Mouse (Mus musculus) WW6 (cell line): ENCODE results near the gene Ctps2.
"Not testable (repeated sequence)": the region's sequence is repeated elsewhere in the genome, so short reads cannot be mapped to it uniquely, and the experiment has no call there.

Experiments
- DNase-seq: peaks from one replicate; pipeline ENCODE4 v3.0.0-alpha.2; 2013; ENCODE audit warnings: low read depth, low spot score

The Ctps2 gene

GRCm38 (mm10) chrX:162900938-162901337 is at the start of gene Ctps2:
Ctps2 (plus strand) TSS chrX:162901238.
- no peak for DNase-seq

- DNase-seq, result no peak
These were observed 32.6 kb upstream of the Ctps2 start for GRCm38 (mm10) chrX:162868294-162868965.

DNA sequence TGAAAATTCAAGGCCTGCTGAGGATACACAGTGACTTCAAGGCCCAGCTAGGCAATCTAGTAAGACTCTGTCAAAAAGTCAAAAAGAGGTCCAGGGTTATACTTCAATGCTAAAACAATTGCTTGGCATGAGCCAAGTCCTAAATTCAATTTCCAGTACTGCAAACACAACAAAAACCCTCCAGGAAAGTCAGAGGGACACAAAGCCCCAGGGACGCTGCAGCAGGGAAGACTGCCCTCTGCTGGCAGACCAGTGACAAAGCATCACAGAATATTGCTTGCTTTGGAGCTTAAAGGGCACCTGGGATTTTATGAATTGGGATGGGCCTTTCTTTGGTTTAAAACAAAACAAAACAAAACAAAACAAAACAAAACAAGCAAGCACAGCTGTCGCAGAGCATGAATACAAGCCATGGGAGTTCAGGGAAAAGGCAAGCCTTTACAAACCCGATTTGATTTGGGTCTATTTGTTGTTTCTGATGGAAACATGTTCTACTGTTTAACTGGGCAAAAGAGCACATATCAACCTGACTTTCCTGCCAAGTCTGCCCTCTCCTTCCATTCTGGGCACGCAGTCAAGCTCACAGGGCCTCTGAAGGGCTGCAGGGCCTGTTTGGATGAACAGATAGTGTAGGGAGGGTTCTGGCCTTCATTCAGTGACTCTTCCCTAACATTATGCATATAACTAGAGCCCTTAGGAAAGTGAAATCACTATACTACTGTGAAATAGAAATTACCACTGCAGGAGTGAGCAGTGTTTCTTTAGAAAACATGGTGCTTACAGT is 29.1 kb upstream of the Ctps2 start:
- DNase-seq, result no peak

DNA sequence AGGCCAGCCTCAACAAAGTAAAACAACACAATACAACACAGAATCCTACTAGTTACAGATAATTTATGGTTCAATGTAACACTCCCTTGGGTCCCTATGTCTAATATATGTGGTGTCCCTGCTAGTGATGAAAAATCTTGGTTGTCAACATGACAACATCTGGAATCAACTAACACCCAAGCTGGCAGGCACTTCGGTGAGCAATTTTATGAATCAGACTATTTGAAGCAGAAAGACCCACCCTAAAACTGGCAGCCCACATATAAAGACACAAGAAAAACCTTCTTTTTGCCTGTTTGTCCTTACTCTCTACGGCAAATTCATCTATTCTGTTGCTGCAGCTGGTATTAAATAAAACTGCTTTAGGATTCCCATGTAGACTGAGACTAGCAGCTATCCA is 27.3 kb upstream of the Ctps2 start:
- DNase-seq, result no peak

DNA sequence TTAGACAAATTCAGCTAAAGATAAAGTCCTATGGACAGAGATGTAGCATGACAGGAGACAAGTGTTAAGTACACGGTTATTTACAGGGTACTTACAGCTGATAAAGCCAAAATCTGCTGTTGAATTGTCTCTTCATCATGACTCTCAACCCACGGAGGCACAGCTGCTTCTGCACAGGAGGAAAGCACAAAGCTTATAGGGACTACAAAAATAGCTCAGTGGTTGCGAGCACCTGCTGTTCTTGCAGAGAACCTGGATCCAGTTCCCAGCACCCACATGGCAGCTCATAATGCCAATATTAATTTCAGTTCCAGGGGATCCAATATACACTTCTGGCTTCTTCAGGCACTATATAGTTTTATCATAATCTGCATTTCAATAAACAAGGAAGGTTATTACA is 22.8 kb upstream of the Ctps2 start:
- DNase-seq, result no peak

- DNase-seq, result no peak
These were observed 13.0 kb upstream of the Ctps2 start, which contains the start of gene Syap1 for GRCm38 (mm10) chrX:162887931-162888511. Syap1 (minus strand) TSS chrX:162888447.

- DNase-seq, result not testable (repeated sequence)
These were observed 12.3 kb upstream of the Ctps2 start for GRCm38 (mm10) chrX:162888575-162889223.

DNA sequence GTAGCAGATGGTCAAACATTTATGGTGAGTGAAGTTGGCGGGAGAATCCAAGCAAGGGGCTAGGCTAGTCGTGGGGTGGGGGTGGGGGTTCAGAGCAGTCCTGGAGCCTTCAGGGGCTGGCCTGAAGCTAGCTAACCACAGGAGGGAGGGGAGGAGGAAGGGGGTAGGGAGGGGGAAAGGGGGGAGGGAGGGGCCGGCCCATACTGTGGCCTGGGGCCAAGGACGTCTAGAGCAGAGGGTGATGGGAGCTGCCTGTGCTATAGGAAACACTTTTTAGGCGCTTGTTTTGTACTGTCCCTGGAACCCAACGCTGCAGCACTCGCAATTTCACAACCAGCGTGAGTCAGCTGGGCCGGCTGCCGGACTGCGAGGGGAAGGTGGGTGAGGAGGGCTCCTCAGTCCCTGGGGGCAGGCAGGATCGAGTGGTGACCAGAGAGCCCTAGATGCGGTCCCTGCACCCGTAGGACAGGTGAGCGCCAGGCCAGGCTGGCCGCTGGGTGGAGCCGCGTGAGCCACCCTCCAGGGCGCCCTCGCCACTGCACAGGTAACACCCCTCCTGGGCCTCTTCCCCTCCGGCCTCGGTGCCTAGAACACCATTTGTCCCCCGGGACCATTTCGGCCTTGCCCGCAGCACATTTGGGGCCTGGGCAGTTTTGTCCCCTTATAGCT is 467 bp downstream of the Ctps2 start:
- no peak for DNase-seq

- no peak for DNase-seq
These were observed 1.1 kb downstream of the Ctps2 start for GRCm38 (mm10) chrX:162902040-162902734.

DNA sequence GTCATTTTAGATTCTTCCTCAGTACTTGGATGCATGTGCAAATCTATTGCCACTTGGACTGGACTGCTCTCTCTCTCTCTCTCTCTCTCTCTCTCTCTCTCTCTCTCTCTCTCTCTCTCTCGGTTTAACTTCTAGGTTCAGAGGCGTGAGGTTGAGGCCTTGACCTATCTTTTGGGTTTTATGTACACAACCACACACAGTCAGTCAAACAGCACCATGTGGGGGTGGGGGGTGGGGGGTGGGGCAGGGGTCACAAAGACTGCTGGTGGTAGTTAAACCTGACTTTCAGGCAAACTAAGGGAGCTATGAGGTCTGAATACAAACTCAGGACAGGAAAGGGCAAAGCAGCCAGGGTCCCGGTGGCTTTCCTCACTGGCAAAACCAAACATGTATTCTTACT is 6.5 kb downstream of the Ctps2 start:
- no peak for DNase-seq

GRCm38 (mm10) chrX:162913651-162914050 is 12.6 kb downstream of the Ctps2 start:
- no peak for DNase-seq

DNA sequence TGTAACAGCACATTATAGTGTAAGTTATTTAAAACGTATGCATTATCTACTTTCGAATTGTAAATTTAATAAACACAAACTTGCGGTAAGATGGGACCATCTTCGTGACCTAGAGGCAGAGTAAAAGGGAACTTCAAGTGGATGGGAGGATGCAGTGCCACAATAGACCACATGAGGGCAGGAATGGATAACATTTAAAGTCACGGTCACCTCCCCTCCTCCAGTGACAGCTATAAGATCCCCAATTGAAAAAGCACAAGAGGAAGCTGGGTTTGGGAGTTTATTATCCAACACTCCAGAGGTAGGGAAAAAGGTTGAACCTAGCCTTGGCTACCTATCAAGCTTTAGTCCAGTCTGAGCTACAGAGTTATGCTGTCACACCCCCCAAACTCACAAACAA is 14.7 kb downstream of the Ctps2 start:
- DNase-seq, result no peak

DNA sequence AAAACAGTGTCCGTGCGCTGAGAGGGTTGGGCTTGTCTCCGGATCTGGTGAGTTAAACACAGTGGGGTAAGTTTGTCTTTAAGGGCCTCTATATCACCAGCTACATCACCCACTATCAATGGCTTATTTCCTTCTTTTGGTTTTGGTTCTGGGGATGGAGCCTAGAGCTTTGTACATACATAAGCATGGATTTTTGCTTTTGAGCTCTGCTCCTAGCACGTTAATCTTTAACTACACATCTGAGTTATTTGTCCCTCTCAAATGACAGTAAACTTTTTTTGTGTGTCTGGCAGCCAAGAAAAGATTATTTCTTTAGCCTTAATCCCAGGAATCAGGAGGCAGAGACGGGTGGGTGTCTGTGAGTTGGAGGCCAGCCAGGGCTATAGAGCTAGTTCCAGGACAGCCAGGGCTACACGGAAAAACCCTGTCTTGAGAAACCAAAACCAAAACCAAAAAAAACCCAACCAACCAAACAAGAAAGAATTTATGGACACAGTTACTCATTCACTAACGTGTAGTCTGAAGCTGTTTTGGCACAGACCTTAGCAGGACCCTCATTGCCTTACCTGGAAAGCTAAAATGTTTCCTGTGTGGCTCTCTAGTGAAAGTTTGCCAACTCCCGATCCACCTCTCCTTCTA is 20.6 kb downstream of the Ctps2 start:
- no peak for DNase-seq

- no peak for DNase-seq
These were observed 30.4 kb downstream of the Ctps2 start for GRCm38 (mm10) chrX:162931467-162931866.

DNA sequence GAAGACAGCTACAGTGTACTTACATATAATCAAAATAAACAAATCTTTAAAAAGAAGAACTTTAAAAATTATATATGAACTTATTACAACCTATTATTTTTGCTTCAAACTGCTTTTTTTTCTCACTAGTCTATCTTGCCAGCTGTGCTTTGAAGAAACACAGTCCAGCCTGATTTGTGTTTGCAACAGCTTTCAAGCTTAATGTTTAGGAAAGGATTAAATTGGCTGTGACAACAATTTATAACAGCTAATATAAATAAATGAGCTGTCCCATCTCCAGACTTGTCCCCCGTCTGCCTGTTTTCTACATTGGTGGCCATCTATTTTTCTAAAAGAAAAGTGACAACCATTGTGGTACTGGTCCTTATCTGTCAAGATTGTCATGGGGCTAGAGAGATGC is 41.0 kb downstream of the Ctps2 start:
- DNase-seq, result no peak

DNA sequence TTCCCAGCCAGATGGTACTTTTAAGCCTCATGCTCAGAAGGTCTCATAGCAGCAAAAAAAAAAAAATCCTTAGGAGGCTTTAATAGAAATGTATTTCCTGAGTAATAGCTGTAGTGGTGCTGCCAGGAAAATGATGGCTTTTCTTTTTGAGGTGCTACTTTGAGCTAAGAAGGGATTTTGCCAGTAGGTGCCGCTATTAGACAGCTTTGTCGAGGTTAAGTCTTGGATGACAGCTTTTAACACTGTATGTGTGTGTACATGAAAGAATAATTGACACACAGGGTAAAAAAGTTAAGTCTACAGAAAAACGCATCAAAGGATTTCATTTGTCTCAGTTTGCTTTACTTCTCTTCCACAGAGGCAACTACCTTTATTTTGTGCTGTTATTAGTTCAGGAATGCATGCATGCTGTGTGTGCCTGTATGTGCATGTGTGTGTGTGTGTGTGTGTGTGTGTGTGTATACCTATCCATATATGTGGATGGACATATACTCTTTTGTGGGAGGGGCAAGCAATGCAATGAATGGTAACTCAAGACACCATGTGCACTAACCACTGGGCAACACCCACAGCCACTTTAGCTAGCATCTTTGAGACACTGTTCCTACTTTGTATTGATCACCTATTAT is 48.9 kb downstream of the Ctps2 start:
- no peak for DNase-seq

- DNase-seq, result no peak
These were observed 56.9 kb downstream of the Ctps2 start for GRCm38 (mm10) chrX:162957921-162958320.

- DNase-seq, result no peak
These were observed 62.8 kb downstream of the Ctps2 start for GRCm38 (mm10) chrX:162963840-162964239.

GRCm38 (mm10) chrX:162964383-162964782 is 63.3 kb downstream of the Ctps2 start, which contains the start of gene S100g:
S100g (minus strand) TSS chrX:162964599.
- DNase-seq, result no peak

GRCm38 (mm10) chrX:162967456-162967855 is 66.4 kb downstream of the Ctps2 start:
- no peak for DNase-seq
